Mouse (Mus musculus): ENCODE data around the gene Esp15. TPM values are rescaled to one million over a fixed set of nuclear protein-coding genes. Genes with fewer than 3 reads are reported as not detected.

The Esp15 gene
- polyA plus RNA-seq (2014; fragmentation: Illumina TruSeq; extraction: RNeasy Lipid Tissue Mini Kit (QIAGEN cat#74804); ENCODE audit: low read depth, low replicate concordance), result not detected

DNA sequence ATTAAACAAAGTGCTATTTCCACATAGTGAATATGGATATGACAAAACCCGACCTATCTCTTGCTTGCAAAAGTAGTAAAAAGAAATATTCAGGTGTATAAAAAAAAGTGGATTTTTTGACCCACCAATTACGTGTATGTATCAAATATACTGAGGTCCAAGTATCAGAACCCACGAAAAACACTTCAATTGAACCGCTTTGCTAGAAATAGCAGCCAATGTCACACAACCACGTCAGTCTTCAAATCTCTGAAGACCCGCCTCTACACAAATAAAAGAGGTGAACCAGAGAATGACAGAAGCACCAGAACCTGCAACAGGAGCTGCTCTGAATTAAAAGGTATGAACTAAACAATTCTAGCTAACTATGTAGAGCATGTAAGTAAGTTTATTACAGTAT lies at the start of gene Esp15:
Esp15 (plus strand) TSS at position 301 of the 400 bp plus-strand sequence.

Other genes starting within 250 kb of the Esp15 start
- gene Esp18, start 234.6 kb upstream of the Esp15 start, polyA plus RNA-seq (2014; fragmentation: Illumina TruSeq; extraction: RNeasy Lipid Tissue Mini Kit (QIAGEN cat#74804); ENCODE audit: low read depth, low replicate concordance), result not detected
- gene Esp16, start 104.8 kb upstream of the Esp15 start, polyA plus RNA-seq (2014; fragmentation: Illumina TruSeq; extraction: RNeasy Lipid Tissue Mini Kit (QIAGEN cat#74804); ENCODE audit: low read depth, low replicate concordance), result not detected